Mouse (Mus musculus) cerebellum, adult 8-10 months (tissue): ENCODE results near the gene Abhd17a.

ENCODE experiments used
- DNase-seq: peaks from one replicate; pipeline ENCODE4 v3.0.0; 2022

Abhd17a gene

GRCm38 (mm10) chr10:80539493-80539892 is 50.6 kb downstream of the Abhd17a start:
- no peak for DNase-seq

GRCm38 (mm10) chr10:80538710-80539394 is 51.3 kb downstream of the Abhd17a start, which contains the start of gene Atp8b3:
Atp8b3 (minus strand) TSS chr10:80539124.
- no peak for DNase-seq

DNA sequence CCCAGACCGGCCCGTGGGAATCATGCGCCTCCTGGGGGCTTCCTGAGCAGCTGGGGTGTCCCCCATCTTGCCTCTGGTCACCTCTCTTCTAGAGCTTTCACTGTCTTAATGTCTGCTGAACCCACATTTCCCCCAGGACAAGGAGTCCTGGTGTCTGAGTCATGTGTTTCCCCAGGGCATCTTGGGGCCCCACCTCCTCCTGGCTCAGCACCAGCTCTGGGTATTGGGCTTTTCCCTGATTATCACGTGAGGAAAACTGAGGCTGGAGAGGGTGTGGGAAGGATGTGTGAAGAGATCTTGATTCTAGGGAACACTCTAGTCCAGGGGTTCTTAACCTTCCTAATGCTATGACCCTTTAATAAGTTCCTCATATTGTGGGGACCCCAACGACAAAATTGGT is 52.0 kb downstream of the Abhd17a start:
- DNase-seq: no peak

GRCm38 (mm10) chr10:80535711-80536110 is 54.4 kb downstream of the Abhd17a start:
- DNase-seq: no peak

- DNase-seq: no peak
These were observed 55.1 kb downstream of the Abhd17a start for GRCm38 (mm10) chr10:80535071-80535470.

DNA sequence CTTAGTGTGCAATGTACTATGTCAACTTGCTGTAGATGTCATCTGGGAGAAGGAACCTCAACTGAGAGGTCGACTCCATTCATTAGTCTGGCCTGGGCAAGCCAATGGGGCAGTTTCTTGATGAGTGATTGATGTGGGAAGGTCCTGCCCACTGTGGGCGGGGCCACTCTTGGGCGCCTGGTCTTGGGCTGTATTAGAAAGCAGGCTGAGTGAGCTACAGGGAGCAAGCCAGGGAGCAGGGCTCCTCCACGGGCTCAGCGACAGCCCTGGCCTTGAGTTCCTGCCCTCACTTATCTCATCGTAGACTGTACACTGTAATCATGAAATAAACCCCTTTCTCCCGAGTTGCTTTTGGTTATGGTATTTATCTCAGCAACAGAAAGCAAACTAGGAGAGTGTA is 56.4 kb downstream of the Abhd17a start:
- no peak for DNase-seq
